Mouse (Mus musculus): ENCODE measurements around the gene Gm29554. TPM values are rescaled to one million over a fixed set of nuclear protein-coding genes. Genes with fewer than 3 reads are reported as not detected.
"Not testable (repeated sequence)": the region's sequence is repeated elsewhere in the genome, so short reads cannot be mapped to it uniquely, and the experiment has no call there.

Gene Gm29554
- not detected in 2 replicates for polyA plus RNA-seq (2012; rRNA removed)

DNA sequence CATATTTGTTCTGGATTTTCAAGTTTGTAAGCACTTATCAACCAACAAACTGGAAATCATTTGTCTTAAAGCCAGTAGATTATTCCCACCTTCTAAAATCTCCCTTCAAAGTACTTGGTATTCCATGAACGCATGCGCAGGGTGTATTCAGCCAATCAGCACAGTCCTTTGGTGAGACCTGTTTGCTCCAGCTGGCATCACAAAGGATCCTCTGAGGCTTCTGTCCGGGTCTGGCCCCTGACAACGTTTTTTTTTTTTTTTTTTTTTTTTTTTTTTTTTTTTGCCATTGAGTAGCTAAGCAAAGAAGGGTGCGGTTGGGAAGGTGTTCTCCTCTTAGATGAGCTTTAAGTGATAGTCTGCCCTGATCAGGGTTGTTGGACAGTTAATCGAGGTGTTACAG, at the start of gene Gm29554:
Gene Gm29554, plus strand, starts transcription at position 301 of the 400 bp plus-strand sequence.
- H3K4me1 ChIP-seq (ENCODE audit: control insufficient read depth, insufficient read depth, low read length); H3K4me3 ChIP-seq (replicated peaks; ENCODE audit: insufficient read depth, low read depth, low read length); H3K27ac ChIP-seq (ENCODE audit: insufficient read depth, low read length); DNase-seq; H3K27me3 ChIP-seq (ENCODE audit: control insufficient read depth, insufficient read depth, low read length): not testable (repeated sequence)
- no CpG with 5 or more reads among the region's 6 CpGs for WGBS

Other genes starting within 250 kb of the Gm29554 start
- not detected in 2 replicates for gene Gm20812, start 108.0 kb downstream of the Gm29554 start, polyA plus RNA-seq (2012; rRNA removed)